Mouse (Mus musculus) heart, postnatal 0 days (tissue): ENCODE data around the gene Gnas.

Source experiments
- CTCF ChIP-seq: IDR thresholded peaks from 2 replicates; pipeline ENCODE4 v1.5.1; 2016; ENCODE audit warnings: antibody characterized with exemption, control low read depth, low read depth
- EP300 ChIP-seq: IDR thresholded peaks from 2 replicates; pipeline ENCODE4 v1.6.1; 2016; ENCODE audit warnings: antibody characterized with exemption, low read depth

- TF ChIP-seq EP300 (no peak), CTCF (peak; percentile 38)
Observed at GRCm38 (mm10) chr2:174297086-174297571, 13.0 kb downstream of the Gnas start.
